Mouse (Mus musculus) cerebral cortex, adult 2 months (tissue): ENCODE data around the gene Elf2.

ENCODE experiments used
- WGBS: fragments of 180-500 bp; shearing (Covaris S2); methylation state at CpG from one replicate; pipeline ENCODE4 v1.1.7; 2018; 5-methylcytosine and 5-hydroxymethylcytosine counted together

The Elf2 gene

DNA sequence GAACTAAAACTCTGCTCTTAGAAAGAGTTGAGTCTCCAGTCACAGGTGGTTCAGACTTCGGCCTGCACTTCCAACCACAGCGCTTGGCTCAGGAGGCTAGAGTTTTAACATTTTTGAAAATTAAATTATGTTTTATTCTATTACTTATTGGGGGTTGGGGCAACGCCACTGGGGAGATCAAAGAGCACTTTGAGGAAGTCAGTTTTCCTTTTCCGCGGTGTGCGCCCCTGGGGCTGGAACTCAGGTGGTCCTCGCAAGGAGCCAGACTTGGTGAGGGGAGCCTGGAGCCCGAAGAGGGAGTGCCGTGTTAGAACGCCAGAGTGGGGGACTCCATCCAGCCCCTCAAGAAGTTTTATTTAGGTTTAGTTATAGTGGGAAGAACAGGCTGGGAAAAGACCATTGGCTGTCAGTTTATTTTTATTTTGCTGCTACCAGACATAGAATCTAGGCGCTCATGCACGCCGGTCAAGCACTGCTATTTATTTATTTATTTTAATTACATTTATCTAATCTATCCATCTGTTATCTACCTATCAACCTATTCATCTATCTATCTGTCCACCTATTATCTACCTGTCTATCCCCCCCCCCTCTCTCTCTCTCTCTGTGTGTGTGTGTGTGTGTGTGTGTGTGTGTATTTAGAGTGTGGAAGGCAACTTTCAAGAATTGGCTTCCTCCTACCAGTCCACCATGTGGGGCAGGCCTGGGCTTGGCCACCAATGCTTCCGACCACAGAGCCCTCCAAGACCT lies 19.3 kb upstream of the Elf2 start:
- 59% methylated on average over 14 of the region's 14 CpGs for WGBS

DNA sequence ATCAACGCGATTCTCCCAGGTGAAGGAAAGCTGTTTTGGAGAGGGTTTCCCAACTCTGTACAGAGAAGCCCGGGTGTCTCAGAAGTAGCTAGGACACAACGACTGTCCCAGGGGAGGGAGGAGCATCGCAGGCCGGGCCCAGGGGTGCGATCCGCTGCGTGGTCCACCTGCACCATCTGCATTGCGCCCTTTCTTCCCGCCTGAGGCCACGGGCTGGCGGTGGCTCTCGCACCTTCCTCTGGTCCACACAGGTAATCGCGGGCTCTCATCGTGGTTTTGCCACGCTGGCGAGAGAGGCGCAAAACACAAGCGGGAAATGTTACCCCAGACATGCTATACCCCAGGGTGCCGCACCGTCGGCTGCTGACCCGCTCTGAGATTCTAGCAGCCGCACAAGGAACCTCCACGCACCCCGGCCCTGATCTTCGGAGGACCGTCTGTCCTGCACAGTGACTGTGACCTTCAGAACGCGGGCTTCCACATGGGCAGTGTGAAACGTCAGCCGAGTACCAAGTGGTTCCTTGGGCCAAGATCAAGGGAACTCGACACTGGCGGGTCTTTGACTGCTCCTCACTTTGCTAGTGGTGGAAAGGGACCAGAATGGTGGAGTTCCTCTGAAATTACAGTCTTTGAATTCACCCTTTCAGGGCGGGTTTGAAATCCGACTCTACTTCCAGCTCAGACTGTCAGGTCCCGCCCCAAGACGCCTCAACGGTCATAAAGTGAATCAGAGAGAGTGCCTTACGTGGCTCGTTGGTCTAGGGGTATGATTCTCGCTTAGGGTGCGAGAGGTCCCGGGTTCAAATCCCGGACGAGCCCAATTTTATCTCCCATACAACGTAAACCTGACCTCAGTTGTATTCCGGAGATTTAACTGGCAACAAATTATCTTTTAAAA lies 18.4 kb upstream of the Elf2 start:
- WGBS: 3% methylated on average over 50 of the region's 50 CpGs

DNA sequence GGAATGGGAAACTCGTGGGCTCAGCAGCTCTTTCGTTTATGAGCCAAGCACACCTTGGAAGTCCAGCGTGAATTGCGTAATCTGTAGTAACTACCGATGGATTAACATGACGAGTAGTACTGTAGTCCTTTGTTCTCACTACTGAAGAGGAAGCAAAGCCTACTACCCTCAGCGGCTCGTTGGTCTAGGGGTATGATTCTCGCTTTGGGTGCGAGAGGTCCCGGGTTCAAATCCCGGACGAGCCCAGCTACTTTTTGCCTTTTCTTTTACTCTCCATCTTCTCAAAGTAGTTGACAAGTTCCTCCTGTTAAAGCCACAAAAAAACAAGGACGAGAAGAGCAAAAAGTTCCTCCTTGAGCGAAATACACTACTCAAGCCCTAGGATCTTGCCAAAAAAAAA lies 17.7 kb upstream of the Elf2 start:
- WGBS: 8% methylated on average over 15 of the region's 15 CpGs

DNA sequence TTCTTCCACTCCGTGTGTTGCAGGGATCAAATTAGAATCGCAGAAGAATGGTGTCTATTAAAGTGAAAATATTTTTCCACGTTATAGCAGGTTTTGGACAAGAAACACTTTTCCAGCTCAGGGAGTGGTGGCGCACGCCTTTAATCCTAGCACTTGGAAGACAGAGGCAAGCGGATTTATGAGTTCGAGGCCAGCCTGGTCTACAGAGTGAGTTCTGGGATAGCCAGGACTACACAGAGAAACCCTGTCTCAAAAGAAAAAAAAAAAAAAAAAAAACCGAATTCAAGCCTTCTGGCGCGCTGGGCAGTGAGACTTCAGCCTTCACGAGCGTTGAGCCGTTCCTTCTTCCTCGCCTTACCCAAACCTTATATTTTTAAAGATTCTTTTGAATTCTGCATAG lies 17.2 kb upstream of the Elf2 start:
- 44% methylated on average over 14 of the region's 14 CpGs for WGBS

DNA sequence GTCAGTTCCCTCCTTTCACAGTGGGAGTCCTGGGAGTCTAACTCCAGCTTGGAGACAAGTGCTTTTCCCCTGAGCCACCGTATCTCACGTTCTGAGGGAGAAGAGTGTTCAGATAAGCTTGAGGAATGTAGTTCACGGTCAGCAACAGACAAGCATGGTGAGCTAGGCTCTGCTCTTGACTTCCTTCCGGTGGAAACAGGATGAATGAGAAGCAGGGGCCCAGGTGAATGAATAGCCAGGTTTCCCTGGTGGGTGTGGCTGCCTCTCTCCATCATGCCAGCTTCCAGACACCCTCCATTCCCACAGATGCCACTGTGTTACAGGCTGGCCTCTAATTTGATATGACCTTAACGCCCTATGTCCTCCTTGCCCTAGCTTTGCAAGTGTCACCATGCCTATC lies 16.6 kb upstream of the Elf2 start:
- WGBS: 69% methylated on average over 5 of the region's 5 CpGs

DNA sequence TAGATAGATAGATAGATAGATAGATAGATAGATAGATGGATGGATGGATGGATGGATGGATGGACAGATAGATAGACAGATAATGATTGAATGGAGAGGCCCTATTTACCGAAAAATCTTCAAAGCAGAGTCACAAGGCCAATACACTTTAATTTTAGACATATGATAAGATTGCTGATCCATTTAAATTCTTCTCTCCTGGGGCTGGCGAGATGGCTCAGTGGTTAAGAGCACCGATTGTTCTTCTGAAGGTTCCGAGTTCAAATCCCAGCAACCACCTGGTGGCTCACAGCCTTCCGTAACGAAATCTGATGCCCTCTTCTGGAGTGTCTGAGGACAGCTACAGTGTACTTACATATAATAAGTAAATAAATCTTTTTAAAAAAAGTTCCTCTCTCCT lies 14.5 kb upstream of the Elf2 start:
- whole genome bisulfite sequencing: 93% methylated on average over 6 of the region's 6 CpGs

DNA sequence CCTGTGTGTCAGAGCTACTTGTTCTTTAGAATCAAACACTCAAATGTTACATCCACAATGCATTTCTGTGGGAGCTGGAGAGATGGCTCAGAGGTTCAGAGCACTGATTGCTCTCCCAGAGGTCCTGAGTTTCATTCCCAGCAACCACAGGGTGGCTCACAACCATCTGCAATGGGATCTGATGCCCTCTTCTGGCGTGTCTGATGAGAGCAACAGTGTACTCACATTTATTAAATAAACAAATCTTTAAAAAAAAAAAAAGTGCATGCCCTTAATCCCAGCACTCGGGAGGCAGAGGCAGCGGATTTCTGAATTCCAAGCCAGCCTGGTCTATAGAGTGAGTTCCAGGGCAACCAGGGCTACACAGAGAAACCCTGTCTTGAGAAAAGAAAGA lies 13.6 kb upstream of the Elf2 start:
- 75% methylated on average over 3 of the region's 3 CpGs for WGBS

DNA sequence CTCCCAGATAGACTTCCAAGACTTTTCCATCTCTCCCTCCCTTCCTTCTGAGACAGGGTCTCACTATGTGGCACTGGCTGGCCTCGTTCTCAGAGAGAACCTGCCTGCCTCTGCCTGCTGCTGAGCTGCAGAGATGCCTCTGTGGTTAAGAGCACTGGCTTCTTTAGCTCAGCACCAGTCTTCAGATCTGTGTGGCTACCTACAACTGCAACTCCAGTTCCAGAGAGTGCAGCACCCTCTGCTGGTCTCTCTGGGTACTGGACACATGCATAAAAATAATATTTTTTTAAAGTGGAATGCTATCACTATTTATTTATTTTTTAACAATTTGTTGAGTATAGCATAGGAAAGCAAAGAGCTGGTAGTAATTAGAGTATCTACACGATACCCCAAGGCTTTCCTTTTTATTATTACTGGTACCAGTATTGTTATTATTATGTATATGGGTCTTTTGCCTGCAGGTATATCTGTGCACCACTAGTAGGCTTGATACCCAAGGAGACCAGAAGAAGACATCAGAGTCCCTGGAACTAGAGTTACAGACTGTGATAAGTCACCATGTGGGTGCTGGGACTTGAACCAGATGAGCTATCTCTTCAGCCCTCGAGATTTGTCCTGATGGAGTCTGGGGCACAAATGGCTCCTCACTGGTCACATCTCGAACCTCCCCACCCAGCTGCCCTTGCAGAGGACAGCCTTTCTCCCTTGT lies 13.0 kb upstream of the Elf2 start:
- 80% methylated on average over 4 of the region's 4 CpGs for WGBS

DNA sequence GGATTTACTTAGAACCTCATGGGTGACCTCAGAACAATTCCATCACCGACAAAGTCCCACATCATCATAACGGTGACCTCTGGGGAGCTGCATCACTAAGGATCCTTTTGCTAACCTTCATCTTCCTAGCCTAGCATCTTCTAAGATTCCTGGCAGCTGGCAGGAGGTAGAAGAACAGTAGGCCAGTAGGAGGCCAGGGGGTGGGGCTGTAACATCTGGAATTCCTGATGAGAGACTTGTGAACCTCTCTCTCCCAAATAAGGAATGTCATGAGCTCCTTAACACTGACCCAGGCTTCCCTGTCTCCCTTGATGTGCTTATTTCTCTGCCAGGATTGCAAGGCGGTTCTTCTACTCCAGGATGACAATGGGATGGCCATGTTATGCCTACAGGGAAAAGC lies 10.3 kb upstream of the Elf2 start:
- WGBS: 75% methylated on average over 3 of the region's 3 CpGs

DNA sequence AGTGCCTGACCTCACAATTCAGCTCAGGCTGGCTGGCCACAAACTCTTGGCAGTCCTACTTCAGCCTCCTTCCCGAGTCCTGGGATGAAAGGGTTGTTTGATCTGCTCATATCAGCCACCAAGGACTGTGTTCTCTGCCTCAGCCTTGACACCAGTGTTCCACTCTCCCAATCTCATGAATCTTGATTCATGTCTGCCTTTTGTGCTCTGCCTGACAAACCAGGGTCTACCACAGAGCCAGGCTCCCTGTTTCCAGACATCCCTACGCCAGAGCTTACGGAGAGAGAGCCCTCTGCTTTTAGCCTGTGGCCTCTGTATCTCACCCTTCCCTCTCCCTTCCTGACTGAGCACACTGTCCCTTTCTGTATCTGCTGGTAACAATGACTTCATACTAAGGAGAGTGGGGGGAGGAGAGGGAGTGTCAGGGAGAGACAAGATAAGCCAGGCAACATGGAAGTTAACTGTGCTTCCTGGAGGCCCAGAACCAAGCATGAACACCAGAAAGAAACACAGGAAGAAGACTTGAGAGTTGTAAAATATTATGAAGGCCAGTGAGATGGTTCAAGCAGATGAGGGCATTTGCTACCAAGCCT lies 8.3 kb upstream of the Elf2 start:
- 77% methylated on average over 3 of the region's 3 CpGs for WGBS

DNA sequence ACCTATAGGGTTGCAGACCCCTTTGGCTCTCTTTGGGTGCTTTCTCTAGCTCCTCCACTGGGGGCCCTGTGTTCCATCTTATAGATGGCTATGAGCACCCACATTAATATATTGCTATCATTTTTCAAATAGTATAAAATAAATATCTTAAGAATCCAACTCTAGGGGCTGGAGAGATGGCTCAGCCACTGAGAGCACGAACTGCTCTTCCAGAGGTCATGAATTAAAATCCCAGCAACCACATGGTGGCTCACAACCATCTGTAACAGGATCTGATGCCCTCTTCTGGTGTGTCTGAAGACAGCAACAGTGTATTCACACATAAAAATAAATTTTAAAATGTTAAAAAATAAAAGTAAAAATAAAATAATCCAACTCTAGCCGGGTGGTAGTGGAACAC lies 4.6 kb upstream of the Elf2 start:
- WGBS: 96% methylated on average over 2 of the region's 2 CpGs

DNA sequence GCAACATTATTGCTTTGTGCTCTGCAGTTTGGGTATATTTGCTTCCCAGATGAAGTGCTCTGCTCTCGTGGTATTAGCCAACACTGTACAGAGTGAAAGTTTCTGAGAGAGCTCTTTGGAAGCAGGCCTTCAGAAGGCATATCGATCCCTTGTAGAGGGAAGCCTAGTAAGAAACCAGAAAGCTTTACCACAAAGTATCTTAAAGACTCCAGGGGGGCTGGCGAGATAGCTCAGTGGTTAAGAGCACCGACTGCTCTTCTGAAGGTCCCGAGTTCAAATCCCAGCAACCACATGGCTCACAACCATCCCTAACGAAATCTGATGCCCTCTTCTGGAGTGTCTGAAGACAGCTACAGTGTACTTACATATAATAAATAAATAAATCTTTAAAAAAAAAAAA lies 3.7 kb upstream of the Elf2 start:
- 95% methylated on average over 6 of the region's 6 CpGs for WGBS

DNA sequence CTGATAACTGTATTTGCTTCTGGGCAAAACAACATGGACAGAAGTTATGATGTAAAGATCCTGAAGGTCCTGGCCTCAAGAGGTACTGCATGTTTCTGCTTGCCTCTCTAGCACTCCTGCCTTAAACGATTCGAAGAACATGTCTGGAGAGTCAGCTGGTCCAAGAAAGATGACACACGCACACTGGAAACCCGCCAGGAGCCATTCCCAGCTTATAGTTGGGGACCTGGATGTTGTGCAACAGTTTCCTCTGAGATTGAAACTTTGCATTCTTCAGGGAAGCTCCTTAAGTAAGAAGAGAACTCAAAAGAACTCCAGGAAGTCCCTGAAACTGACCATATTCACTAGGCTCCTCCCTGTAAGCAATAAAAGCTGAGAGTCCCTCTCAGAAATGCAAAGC lies 2.8 kb upstream of the Elf2 start:
- WGBS: 79% methylated on average over 4 of the region's 4 CpGs

DNA sequence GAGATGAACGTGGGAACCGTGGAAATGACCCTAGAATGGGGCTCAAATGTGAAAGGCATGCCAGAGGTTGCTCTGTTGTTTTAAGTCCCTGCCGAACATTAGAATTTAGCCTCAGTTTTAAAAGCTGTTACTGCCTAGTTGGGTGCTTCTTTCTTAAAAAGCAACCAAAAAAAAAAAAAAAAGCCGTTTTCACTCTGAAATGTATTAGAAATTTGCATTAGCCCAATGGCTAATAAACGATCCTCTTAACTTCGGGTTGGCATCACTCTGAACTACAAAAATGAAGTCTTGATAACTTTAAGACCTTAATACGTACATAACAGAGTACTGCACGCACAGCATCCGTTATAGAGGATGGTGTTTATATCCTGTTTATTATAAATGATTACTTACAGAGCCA lies 1.7 kb upstream of the Elf2 start:
- WGBS: 15% methylated on average over 9 of the region's 9 CpGs

DNA sequence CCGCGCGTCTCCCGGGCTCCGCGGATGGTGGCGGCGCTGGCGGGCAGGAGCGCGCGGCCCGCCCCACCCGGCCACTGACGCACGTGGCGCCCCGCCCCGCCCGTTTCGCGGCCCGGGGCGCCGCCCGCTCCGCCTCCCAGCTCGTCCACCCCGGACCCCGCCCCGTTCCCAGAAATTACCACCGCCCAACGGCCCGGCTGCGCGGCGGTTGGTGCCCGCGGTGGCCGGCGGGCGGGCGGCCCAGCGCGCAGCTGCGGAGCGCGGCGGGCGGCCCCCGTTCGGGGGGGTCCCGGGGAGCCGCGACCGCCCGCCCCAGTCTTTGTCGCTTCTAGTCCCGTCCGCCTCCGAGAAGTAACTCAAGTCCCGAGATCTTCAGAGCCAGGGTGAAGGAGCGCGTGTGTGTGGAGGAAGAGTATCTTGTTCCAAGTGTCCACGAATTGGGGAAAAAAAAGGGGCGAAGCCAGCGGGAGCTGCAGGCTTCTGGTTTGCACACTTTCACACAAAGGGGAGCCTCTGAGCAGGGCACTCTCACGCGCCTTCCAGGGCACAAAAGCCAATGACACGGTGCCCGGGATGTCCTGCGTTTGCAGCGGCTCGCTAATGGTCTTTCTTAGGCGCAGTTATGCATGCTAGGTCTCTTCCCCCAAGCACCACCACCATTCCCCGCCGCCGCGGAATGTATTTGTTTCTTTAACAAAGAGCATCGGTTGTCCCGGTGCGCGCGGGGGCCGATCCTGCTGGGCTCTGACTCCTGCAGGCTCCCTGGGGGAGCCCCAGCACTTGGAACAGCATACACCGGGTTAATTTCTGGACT lies 1.0 kb upstream of the Elf2 start:
- WGBS: 2% methylated on average over 86 of the region's 86 CpGs

DNA sequence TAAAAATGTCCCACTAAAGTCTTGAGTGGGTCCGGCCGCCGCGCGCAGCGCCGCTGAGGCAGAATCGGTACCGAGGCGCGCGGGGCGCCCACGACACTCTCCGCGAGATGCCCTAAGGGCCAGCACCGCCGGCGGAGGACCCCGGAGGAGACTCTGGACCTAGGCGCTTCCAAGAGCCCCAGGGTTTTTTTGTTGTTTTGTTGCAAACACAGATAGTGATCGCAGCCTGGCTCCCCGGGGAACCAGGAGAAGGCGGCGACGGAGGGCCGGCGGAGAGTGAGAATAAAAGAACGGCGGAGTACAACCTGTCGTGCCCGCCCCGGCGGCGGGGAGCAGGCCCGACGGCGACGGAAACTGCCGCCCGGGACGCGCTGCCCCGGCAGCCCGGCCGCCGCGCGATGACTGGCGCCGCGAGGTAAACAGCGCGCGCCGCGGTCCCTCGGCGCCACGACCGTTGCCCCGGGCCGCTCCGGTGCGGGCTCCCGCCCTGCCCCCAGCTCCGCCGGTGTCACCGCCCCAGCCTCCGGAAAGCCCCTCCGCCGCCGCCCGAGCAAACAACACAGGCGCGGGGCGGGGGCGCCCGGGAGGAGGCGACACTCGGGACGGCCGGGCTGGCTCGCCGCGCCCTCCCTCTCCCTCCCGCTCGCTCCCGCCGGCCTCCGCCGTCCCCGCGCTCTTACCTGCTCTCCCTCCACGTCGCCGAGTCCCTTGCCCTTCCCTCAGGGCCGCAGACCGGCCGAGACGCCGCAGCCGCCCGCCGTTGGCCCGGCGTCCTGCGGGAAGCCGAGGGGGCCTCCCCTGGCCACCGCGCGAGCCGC lies 520 bp downstream of the Elf2 start:
- WGBS: 1% methylated on average over 101 of the region's 113 CpGs

DNA sequence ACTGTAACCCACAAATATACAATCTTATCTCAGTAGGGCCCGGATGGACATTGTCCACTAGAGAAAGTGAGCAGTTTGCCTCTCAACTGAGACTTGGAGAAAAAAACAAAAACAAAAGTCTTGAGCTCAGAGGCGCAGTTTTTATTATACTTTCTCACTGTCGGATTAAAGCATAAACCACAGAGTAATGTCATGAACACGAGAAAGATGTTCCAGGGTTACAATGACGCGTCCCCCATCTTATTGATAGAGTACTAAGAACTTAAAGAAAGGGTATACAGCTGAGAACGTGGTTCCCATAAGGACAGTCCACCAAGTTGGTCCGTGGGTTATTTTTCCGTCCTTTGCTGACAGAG lies 1.1 kb downstream of the Elf2 start:
- 5% methylated on average over 9 of the region's 9 CpGs for WGBS

DNA sequence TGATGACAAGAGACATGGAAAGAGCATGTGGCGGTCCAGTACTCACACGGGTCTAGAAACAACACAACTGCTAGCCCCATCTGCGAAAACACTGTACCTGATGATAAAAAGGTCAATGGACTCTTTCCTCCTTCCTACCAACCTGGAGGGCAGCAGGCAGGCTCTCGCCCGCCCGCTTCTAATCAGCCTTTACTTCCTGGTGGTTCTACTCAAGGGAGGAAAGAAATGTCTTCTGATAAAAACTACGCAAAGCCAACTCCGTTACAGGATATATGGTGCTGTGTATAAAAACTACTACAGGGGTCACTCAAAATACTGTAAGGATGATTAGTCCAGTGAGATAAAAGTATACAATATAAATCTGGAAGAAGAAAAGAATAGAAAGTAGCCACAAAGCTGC lies 5.1 kb downstream of the Elf2 start:
- 94% methylated on average over 8 of the region's 8 CpGs for WGBS

DNA sequence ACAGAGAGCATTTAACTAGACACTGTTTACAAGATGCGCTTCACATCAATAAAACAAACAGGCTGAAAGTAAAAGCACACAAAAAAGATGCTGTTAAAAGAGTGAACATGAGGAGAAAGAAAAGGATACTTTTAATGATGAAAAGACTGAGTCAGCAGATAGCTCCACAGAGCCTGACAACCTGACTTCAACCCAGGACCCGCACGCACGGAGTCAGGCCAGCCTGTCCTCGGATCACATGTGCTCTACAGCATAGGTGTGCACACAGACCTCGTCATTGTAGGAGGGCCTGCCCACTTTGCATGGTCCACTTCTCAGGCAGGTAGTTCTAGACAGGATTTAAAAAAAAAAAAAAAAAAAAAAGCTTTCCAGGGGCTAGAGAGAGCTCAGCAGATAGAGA lies 6.5 kb downstream of the Elf2 start:
- WGBS: 70% methylated on average over 6 of the region's 6 CpGs

DNA sequence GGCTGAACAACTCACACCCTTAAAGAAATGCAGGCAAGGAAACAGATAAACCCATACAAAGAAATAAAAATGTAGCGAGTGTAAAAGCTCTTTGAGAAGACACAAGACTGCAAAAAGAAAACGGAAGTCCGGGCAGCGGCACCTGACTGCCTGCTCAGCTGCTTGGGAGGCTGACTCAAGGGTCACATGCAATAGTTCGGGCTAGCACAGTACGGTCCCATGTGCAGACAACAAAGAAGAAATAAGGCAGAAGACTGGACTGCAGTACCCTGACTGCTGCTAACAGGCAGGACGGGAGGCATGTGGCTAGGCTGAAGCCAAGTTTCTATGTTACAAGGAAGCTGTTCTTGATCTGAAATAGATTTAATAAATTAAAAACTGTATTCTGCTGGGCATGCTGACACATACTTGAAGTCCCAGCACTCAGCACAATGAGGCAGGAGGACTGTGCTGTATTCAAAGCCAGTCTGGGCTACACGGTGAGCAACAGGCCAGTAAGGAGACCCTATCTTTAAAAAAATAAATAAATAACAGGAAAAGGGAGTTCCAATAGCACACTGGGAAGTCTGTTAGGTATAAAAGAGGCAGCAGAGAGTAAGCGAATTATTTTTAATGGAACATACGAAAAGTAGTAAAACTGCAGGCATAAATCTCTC lies 7.1 kb downstream of the Elf2 start:
- WGBS: 46% methylated on average over 10 of the region's 10 CpGs
